Mouse (Mus musculus) kidney, adult 2 months (tissue): Measurements from ENCODE around the gene Hdac10.

ENCODE experiments used
- CTCF ChIP-seq: fragments of 200-500 bp; conservative IDR thresholded peaks from 2 replicates; pipeline ENCODE4 v1.5.1; 2011; ENCODE audit warnings: low read depth, mild to moderate bottlenecking, control low read depth, low read length, moderate library complexity, mixed read lengths; ENCODE audit not compliant: insufficient read depth, insufficient read length
- POLR2A ChIP-seq: fragments of 200-500 bp; IDR thresholded peaks from one replicate; pipeline ENCODE4 v1.6.1; 2011; ENCODE audit warnings: low read depth, low read length, control low read depth

DNA sequence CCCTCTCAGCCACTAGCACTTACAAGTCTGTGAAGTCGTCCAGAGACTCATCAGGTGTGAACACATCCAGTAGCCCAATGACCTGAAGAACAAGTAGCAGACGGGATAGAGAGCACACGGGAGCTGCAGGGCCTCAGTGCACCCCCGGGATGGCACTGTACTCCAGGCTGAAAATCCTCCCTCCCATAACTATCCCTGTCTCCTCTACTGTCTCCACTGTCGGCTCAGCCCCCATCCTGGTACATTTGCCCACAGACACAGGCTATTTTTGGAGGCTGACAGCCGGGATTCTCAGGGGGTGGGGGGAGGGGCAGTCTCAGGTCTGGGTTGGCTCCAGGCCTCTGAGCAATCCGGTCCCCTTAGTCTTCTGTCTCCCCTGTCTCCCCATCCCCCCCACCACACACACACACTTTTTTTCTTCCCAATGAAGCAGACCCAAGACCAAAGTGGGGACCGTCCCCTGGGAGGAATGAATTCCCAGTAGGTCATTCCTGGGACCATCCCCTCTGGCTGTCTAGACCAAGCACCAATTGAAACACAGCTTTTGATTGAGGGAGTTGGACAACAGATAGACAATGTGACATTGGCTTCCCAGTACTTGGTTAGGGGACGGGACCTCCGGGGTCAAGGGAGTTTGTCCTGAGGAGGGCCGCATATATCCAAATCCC lies 9.0 kb upstream of the Hdac10 start:
- TF ChIP-seq POLR2A (no peak), CTCF (no peak)
